Mouse (Mus musculus) right cerebral cortex, adult 2 months (tissue): ENCODE measurements around the gene Frmpd2.
"Not testable (repeated sequence)": the region's sequence is repeated elsewhere in the genome, so short reads cannot be mapped to it uniquely, and the experiment has no call there.

Source experiments
- DNase-seq, 2 experiments: peaks; one replicate each; pipeline ENCODE4 v3.0.0; 2021 to 2022; ENCODE audit warnings: low spot score in 2 of 2

Gene Frmpd2

DNA sequence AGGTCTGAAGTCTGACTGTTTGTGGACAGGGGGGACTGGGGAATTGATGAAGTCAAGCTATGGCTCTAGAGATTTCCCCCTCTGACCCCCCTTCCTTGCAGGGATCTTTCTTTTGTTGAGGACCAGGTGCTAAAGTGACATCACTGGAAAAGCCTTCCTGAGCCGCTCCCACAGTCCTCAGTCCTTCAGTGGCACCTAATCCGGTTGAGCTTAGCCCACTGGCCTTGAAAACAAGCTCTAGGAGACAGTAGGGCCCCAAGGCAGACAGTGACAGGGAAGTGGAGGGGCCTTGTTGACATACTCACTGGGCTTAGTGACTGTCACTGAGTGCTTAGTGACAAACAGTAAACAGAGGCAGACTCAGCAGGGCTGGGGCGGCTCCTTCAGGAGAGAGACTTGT, at the start of gene Frmpd2:
Gene Frmpd2 (plus strand): TSS at position 366 of the 400 bp plus-strand sequence.
- no peak for DNase-seq

DNA sequence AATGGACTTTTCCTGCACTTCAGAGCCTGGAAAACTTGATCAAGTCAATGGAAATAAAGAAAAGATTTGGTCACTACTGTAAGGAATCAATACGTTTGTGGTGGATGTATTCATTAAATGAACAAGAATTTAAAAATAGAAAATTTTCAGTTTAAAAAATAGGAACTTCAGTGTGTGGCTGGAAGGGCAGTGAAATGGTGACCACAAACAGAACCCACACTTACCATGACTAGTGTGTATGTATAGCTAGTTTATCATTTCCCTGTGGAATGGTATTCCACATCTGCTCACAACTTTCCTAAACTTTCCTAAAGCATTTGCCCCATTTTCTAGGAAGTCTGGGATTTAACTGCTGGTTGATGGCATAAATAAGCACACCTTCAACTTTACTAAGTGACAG, 48.5 kb upstream of the Frmpd2 start:
- DNase-seq, result no peak

DNA sequence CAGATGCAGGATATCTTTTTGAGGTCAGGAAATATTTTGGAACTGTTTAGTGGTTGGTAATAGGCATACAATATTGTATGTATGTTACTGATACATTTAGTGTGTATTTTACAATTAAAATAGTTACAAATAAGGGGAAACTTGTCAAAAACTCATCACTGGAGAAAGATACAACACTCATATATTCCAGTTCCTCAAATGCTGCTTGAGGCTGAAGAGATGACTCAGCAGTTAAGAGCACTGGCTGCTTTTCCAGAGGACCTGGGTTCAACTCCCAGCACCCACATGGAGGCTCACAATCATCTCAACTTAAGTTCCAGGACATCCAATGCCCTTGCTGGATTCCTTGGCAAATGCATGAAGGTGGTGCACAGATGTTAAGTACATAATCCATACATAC, 47.4 kb upstream of the Frmpd2 start:
- no peak for DNase-seq

- not testable (repeated sequence) for DNase-seq
Observed at GRCm38 (mm10) chr14:33432485-33432884, 39.0 kb upstream of the Frmpd2 start.

GRCm38 (mm10) chr14:33443780-33444179, 27.7 kb upstream of the Frmpd2 start:
- no peak for DNase-seq

DNA sequence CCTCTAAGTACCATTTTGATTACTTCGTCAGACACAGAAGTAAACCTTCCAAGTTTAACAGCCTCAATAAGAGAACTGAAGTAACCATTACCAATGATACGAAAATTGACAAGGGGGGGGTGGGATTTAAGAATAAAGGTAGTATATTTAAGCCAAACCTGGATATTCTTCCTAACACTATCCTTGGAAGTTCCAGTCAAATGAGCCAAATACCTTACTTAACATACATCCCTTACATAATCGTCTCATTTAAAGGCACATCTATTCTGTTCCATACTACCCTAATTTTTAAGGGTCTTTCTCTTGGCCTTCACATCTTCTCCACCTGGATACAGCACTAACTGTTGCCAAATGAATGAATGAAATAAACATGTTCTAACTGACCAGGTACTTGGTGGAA, 25.5 kb upstream of the Frmpd2 start:
- no peak for DNase-seq

- DNase-seq, result peak; percentile 43 to 50
Observed at GRCm38 (mm10) chr14:33446561-33447023, 24.9 kb upstream of the Frmpd2 start.

DNA sequence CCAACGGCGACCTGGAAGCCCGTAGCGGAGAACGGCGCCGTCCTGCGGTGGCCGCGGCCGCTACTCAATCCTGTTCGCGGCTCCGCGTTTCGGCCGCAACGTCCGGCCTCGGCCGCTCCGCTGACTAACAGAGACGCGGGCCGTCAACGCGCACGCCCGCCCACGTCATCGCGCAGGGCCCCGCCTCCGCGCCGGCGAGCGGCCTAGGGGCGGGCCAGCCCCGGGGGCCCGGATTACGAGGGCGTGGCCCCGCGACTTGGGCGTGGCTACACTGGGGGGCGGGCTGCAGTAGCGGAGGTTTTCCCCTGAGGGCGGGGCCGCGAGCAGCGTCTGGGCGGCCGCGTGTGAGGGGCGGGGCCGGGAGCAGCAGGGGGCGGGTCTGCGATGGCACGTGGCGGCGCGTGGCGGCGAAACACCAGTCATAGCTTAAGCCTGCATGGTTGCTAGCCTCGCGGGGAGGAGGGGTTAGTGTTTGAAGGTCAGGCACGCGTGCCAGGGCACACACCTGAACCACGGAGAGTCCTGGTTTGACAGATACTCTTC, 24.4 kb upstream of the Frmpd2 start, which contains the start of gene Mapk8:
Gene Mapk8 (minus strand): TSS at position 132 of the 543 bp plus-strand sequence.
- DNase-seq, result peak; percentile 93 to 96

DNA sequence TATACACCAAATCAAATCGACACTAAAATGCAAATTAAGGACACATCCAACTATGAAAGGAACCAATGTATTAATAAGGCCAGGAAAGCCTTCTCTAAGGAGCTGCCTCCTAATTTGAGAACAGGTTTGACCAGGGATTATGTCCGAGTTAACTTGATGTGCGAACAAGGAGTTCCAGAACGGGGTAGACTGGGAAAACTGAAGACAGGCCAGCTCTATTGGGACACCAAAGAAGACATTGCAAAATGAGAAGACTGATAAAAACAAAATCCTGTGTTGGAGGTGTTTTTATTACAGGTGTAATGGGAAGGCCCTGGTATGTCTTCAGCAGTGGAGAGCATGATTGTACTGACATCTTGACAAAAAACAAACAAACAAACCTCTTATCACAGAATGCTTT, 23.2 kb upstream of the Frmpd2 start:
- no peak for DNase-seq

DNA sequence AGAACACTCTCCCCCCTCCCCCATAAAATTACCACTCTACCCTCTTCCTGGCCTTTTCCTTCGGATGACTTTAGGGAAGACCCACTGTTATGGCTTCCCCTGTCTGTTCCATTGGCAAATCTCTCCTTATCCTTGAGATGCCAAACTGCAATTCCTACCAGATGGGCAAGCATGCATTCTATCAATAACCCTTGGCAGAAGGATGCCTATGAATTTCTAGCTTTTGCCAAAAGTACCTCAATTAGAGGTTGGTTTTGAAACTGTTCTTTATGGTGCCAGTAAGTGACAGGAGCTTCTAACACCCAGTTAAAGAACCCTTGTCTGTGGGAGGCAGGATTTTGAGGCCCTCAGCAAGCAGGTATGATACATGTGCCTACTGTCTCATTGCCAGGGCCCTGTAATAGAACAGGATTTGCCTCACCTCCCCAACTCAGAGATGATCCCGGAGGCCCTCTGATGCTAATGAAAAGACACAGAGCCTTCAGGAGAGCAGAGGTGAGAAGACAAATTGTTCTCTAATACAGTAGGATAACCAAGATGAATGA, 22.1 kb upstream of the Frmpd2 start:
- DNase-seq, result no peak

DNA sequence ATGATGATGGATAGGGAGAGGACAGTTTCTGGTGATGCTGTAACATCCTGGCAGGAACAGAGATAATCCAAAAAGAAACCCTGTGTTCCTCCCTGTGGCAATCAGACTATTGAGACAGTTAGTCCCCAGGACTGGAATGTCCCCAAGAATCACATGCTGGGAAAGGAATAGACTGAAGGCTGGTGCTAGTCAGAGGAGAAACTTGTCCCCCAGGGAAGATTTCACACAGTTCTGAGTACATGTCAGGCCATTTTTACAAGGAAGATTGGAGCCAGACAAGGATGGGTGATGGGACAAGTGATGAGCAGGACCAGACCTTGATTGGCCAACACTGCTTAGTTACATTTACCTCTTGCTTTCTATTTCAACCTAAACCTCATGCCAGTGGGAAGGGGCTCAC, 21.2 kb upstream of the Frmpd2 start:
- DNase-seq, result no peak

GRCm38 (mm10) chr14:33463658-33464057, 7.8 kb upstream of the Frmpd2 start:
- DNase-seq, result no peak

GRCm38 (mm10) chr14:33467766-33468165, 3.7 kb upstream of the Frmpd2 start:
- DNase-seq, result no peak

DNA sequence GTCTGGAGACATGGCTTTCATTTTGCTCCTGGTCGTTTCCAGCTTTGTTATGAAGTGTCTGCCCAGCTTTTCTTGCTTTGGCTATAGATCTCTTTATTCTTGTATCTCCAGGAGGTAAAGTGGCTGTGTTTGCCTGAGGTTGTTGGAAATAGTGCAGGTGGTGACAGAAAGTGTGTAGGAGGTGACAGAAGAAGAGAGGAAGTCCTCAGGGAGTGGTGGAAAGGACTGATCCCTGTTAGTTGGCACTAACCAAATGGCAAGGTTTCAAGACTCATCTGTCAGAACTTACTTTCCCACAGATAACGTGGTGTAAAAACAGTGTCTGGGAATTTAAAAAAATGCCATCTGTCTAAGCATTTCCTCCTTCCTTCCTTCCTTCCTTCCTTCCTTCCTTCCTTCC, 3.0 kb downstream of the Frmpd2 start:
- DNase-seq, result peak; percentile 51 to 58

- peak; percentile 23 to 26 for DNase-seq
Observed at GRCm38 (mm10) chr14:33476094-33476760, 4.7 kb downstream of the Frmpd2 start.

- no peak for DNase-seq
Observed at GRCm38 (mm10) chr14:33481991-33482390, 10.5 kb downstream of the Frmpd2 start.

DNA sequence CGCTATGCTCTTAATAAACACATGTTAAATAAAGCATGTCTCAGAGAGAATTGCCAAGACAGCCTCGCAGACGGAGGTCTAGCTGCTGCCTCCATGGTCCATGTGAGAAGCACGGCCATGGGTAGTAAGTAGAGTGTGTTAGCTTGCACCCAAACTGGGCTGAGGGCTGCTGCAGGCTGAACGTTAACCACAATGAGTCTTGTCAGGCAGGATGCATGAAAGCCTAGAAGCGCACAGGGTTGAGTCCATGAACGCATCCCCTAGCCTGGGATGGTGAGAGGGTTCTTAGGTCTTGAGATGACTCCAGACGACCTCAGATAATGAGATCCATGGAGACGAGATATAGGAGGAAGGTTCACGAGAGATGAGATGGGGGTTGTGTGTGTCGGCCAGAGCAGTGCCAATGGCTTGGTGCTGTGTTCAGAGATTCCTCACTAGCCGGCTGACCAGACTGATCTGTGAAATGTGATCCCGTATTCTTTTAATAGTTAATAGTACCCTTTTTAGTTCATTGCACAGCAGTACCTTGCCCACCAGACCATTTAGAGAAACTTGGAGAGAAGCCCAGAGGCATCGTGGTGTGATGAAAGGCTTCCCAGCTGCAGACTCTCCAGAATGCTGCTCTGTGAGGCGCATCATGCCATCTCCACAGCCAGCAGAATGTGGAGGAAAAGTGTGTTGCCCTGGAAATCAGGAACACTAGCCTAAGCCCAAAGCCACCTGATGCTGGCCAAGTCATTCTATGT, 16.5 kb downstream of the Frmpd2 start:
- DNase-seq, result no peak

- DNase-seq, result no peak
Observed at GRCm38 (mm10) chr14:33495226-33495625, 23.7 kb downstream of the Frmpd2 start.

GRCm38 (mm10) chr14:33497418-33497817, 25.9 kb downstream of the Frmpd2 start:
- DNase-seq, result no peak

DNA sequence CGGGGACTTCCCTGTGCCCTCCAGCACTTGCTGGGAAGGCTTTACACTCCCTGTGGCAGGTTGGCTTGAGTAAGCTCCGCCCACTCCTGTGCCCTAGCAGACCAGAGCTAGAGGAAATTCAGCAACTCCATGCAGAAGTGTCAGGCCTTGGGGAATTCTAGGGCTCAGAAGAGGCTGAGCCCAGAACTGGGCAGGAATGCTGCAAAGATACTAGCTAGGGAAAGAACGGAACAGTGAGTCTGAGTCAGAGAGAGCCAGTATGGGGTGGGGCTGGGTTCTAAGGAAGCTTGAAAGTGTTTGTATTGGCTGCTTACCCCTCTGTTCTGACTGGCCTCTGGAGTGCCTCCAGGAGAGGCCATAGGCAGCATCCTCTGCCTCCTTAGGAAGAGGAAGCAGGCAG, 27.4 kb downstream of the Frmpd2 start:
- no peak for DNase-seq

DNA sequence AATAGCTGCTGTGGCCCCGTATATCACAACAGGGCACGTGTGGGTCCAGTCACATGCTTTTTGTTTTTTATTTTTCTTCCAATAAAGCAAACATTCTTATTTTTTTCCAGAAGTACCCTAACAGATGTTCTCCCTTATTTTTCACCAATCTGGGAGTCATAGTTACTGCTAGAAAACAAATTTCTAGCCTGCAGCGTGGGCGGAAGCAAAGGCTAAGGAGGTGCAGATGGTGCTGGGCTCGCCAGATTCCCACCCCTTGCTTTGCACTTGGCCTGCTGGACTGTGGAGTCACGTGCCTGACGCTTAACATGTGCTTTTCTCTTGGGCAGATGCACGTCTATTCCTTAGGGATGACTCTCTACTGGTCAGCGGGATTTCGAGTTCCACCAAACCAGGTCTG, 29.1 kb downstream of the Frmpd2 start:
- peak; percentile 47 to 49 for DNase-seq

DNA sequence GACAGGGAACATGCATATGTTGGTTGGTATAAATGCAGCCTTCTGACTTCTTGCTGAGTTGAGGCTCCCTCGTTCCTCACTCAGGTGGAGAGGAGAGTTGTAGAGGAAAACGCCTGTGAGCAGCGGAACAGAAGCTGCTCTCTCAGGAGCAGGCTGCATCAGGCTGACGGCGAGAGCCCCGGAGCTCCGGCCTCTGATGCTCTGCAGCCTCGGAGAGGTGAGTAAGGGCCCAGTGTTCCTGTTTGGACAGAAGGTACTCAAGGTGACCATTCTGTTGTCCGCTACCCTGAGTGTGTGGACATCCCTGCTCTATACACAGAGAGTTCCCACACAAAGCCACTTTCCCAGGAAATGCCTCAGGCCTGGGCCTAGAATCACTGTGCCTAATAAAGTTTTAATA, 31.8 kb downstream of the Frmpd2 start:
- DNase-seq, result no peak

DNA sequence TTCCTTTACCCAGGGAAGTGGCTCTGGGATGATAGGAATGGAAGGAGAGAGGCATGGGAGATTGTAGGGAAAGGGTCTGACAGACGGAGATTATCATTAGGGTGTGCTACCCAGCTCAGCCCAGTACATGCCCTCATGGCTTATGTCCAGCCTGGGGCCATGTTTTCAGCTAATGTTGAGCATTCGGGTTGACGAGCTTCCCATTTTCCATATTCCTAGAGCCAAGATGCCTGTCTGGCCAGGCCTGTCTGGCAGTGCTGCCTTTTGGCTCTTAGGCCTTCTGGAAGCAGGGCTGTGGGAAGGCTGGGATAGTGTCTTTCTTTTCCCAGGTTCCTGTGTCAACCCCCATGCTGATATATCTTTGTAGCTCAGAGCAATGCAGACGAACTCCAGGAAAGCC, 35.2 kb downstream of the Frmpd2 start:
- DNase-seq, result no peak
